Mouse (Mus musculus) forebrain, embryonic 15.5 days (tissue): ENCODE results near the gene Rab15. TPM values are rescaled to one million over a fixed set of nuclear protein-coding genes. Genes with fewer than 3 reads are reported as not detected.
"Not testable (repeated sequence)": the region's sequence is repeated elsewhere in the genome, so short reads cannot be mapped to it uniquely, and the experiment has no call there.

Experiments
- ATAC-seq: fragments of 200-750 bp; cut with Nextera tagmentation; replicated peaks from 2 replicates; pipeline ENCODE4 v1.8.0; 2017; ENCODE audit warnings: mild to moderate bottlenecking, moderate TSS enrichment, moderate library complexity
- H3K27ac ChIP-seq: fragments of 300-500 bp; sonication (generic); replicated peaks from 2 replicates; pipeline ENCODE4 v1.5.1; 2015; ENCODE audit warnings: mild to moderate bottlenecking, inconsistent platforms
- H3K27me3 ChIP-seq: fragments of 300-500 bp; sonication (generic); 2 replicates; pipeline ENCODE4 v1.6.1; 2015; ENCODE audit warnings: inconsistent platforms
- H3K36me3 ChIP-seq: fragments of 300-500 bp; sonication (generic); 2 replicates; pipeline ENCODE4 v1.6.1; 2015; ENCODE audit warnings: mild to moderate bottlenecking, inconsistent platforms
- H3K4me1 ChIP-seq: fragments of 300-500 bp; sonication (generic); 2 replicates; pipeline ENCODE4 v1.6.1; 2015; ENCODE audit warnings: inconsistent platforms
- H3K4me2 ChIP-seq: fragments of 300-500 bp; sonication (generic); replicated peaks from 2 replicates; pipeline ENCODE4 v1.6.1; 2015; ENCODE audit warnings: mild to moderate bottlenecking, inconsistent platforms
- H3K4me3 ChIP-seq: fragments of 300-500 bp; sonication (generic); 2 replicates; pipeline ENCODE4 v1.5.1; 2015; ENCODE audit warnings: mild to moderate bottlenecking, inconsistent platforms
- H3K9ac ChIP-seq: fragments of 300-500 bp; sonication (generic); replicated peaks from 2 replicates; pipeline ENCODE4 v1.6.1; 2015; ENCODE audit warnings: mild to moderate bottlenecking, inconsistent platforms
- H3K9me3 ChIP-seq: fragments of 300-500 bp; sonication (generic); 2 replicates; pipeline ENCODE4 v1.6.1; 2016; ENCODE audit warnings: inconsistent platforms
- WGBS: fragments of 180-500 bp; shearing (Covaris S2); methylation state at CpG from one replicate; pipeline ENCODE4 v1.1.7; 2015; ENCODE audit warnings: mixed read lengths; 5-methylcytosine and 5-hydroxymethylcytosine counted together
- polyA plus RNA-seq: library from polyadenylated mRNA; unstranded; fragments of >200 nt; fragmentation: Nextera tagmentation; extraction: Ambion mirVana; gene quantifications from 2 replicates; pipeline ENCODE4 v1.2.1, GENCODE M21; 2015

Rab15 gene
- polyA plus RNA-seq, 1 experiment from 2014 or later = 26.7 TPM

GRCm38 (mm10) chr12:76795350-76795749 is 27.4 kb downstream of the Rab15 start, which contains the start of gene Gpx2:
TSS of gene Gpx2 (minus strand) at chr12:76795554.
- Histone ChIP-seq H3K9ac (no peak within 1 kb of the TSS), H3K4me3 (no peak within 1 kb of the TSS), H3K4me2 (no peak within 1 kb of the TSS), H3K9me3 (no peaks in the 10 kb centered on the region), H3K4me1 (peaks cover 2% of the 10 kb centered on the region; the same call in 1 of the 2 replicates), H3K36me3 (no peaks in the 10 kb centered on the region), H3K27me3 (no peaks in the 10 kb centered on the region), H3K27ac (no peak within 1 kb of the TSS)
- ATAC-seq = no peak
- WGBS = 73% methylated on average over 5 of the region's 5 CpGs

GRCm38 (mm10) chr12:76792540-76792939 is 30.2 kb downstream of the Rab15 start:
- not testable (repeated sequence) for H3K9me3 ChIP-seq, ATAC-seq, H3K36me3 ChIP-seq, H3K4me1 ChIP-seq, H3K9ac ChIP-seq, H3K27ac ChIP-seq, H3K4me2 ChIP-seq, H3K27me3 ChIP-seq, H3K4me3 ChIP-seq
- WGBS = 59% methylated on average over 14 of the region's 14 CpGs

GRCm38 (mm10) chr12:76790446-76791084 is 32.1 kb downstream of the Rab15 start:
- no peaks in the 10 kb centered on the region for H3K9me3 ChIP-seq
- H3K4me2 ChIP-seq = no peak overlapping the region
- H3K4me1 ChIP-seq = peaks cover 5% of the 10 kb centered on the region; the same call in 1 of the 2 replicates
- no peaks in the 10 kb centered on the region for H3K36me3 ChIP-seq
- no peak overlapping the region for H3K27ac ChIP-seq
- 49% methylated on average over 8 of the region's 8 CpGs for WGBS
- no peaks in the 10 kb centered on the region for H3K27me3 ChIP-seq
- H3K4me3 ChIP-seq = no peak overlapping the region
- no peak for ATAC-seq
- H3K9ac ChIP-seq = no peak overlapping the region

GRCm38 (mm10) chr12:76784056-76784619 is 38.6 kb downstream of the Rab15 start:
- H3K27me3 ChIP-seq = no peaks in the 10 kb centered on the region
- H3K4me2 ChIP-seq = no peak overlapping the region
- no peaks in the 10 kb centered on the region for H3K36me3 ChIP-seq
- 65% methylated on average over 10 of the region's 10 CpGs for WGBS
- no peak overlapping the region for H3K4me3 ChIP-seq
- no peaks in the 10 kb centered on the region for H3K9me3 ChIP-seq
- no peak for ATAC-seq
- H3K27ac ChIP-seq = no peak overlapping the region
- H3K9ac ChIP-seq = no peak overlapping the region
- H3K4me1 ChIP-seq = 0 out of 2 replicates have a peak, but pooled peaks cover 2% of the 10 kb centered on the region

GRCm38 (mm10) chr12:76780639-76781468 is 41.9 kb downstream of the Rab15 start:
- peaks cover 2% of the 10 kb centered on the region; the same call in 1 of the 2 replicates for H3K36me3 ChIP-seq
- no peak overlapping the region for H3K9ac ChIP-seq
- no peaks in the 10 kb centered on the region for H3K9me3 ChIP-seq
- H3K27ac ChIP-seq = peak overlapping the region; percentile 77
- 66% methylated on average over 12 of the region's 12 CpGs for WGBS
- no peak overlapping the region for H3K4me3 ChIP-seq
- H3K27me3 ChIP-seq = no peaks in the 10 kb centered on the region
- no peak overlapping the region for H3K4me2 ChIP-seq
- ATAC-seq = no peak; the same call in 1 of the 2 replicates
- 0 out of 2 replicates have a peak, but pooled peaks cover 2% of the 10 kb centered on the region for H3K4me1 ChIP-seq

GRCm38 (mm10) chr12:76779951-76780350 is 42.8 kb downstream of the Rab15 start:
- Histone ChIP-seq H3K4me2 (no peak overlapping the region), H3K27ac (no peak overlapping the region), H3K9ac (no peak overlapping the region), H3K27me3 (no peaks in the 10 kb centered on the region), H3K36me3 (peaks cover 2% of the 10 kb centered on the region; the same call in 1 of the 2 replicates), H3K4me1 (0 out of 2 replicates have a peak, but pooled peaks cover 2% of the 10 kb centered on the region), H3K9me3 (no peaks in the 10 kb centered on the region), H3K4me3 (no peak overlapping the region)
- 80% methylated on average over 5 of the region's 5 CpGs for WGBS
- no peak for ATAC-seq

GRCm38 (mm10) chr12:76778305-76779083 is 44.2 kb downstream of the Rab15 start:
- 83% methylated on average over 10 of the region's 10 CpGs for WGBS

GRCm38 (mm10) chr12:76777845-76778244 is 44.9 kb downstream of the Rab15 start:
- ATAC-seq = no peak
- no peak overlapping the region for H3K27ac ChIP-seq
- H3K9ac ChIP-seq = no peak overlapping the region
- H3K27me3 ChIP-seq = no peaks in the 10 kb centered on the region
- H3K4me1 ChIP-seq = 0 out of 2 replicates have a peak, but pooled peaks cover 2% of the 10 kb centered on the region
- H3K4me3 ChIP-seq = no peak overlapping the region
- H3K36me3 ChIP-seq = peaks cover 2% of the 10 kb centered on the region; the same call in 1 of the 2 replicates
- H3K9me3 ChIP-seq = no peaks in the 10 kb centered on the region
- no peak overlapping the region for H3K4me2 ChIP-seq

More at GRCm38 (mm10) chr12:76778305-76779083, 44.2 kb downstream of the Rab15 start:
- Histone ChIP-seq H3K9me3 (no peaks in the 10 kb centered on the region), H3K36me3 (peaks cover 2% of the 10 kb centered on the region; the same call in 1 of the 2 replicates), H3K27me3 (no peaks in the 10 kb centered on the region), H3K27ac (no peak overlapping the region), H3K4me3 (no peak overlapping the region), H3K4me1 (0 out of 2 replicates have a peak, but pooled peaks cover 2% of the 10 kb centered on the region), H3K9ac (no peak overlapping the region), H3K4me2 (no peak overlapping the region)
- ATAC-seq = no peak

- Histone ChIP-seq H3K36me3 (peaks cover 2% of the 10 kb centered on the region; the same call in 1 of the 2 replicates), H3K4me3 (no peak overlapping the region), H3K9ac (no peak overlapping the region), H3K4me2 (no peak overlapping the region), H3K4me1 (0 out of 2 replicates have a peak, but pooled peaks cover 2% of the 10 kb centered on the region), H3K27ac (no peak overlapping the region), H3K9me3 (no peaks in the 10 kb centered on the region), H3K27me3 (no peaks in the 10 kb centered on the region)
- ATAC-seq = no peak
- WGBS = 94% methylated on average over 5 of the region's 5 CpGs
Measured at GRCm38 (mm10) chr12:76776898-76777297, 45.8 kb downstream of the Rab15 start.

GRCm38 (mm10) chr12:76775132-76775531 is 47.6 kb downstream of the Rab15 start:
- 67% methylated on average over 4 of the region's 4 CpGs for WGBS
- Histone ChIP-seq H3K27me3 (no peaks in the 10 kb centered on the region), H3K9ac (no peak overlapping the region), H3K4me1 (no peaks in the 10 kb centered on the region), H3K36me3 (peaks cover 2% of the 10 kb centered on the region; the same call in 1 of the 2 replicates), H3K4me2 (no peak overlapping the region), H3K9me3 (no peaks in the 10 kb centered on the region), H3K27ac (no peak overlapping the region), H3K4me3 (no peak overlapping the region)
- no peak for ATAC-seq

- Histone ChIP-seq H3K9ac (no peak overlapping the region), H3K4me1 (no peaks in the 10 kb centered on the region), H3K4me3 (no peak overlapping the region), H3K36me3 (peaks cover 2% of the 10 kb centered on the region; the same call in 1 of the 2 replicates), H3K4me2 (no peak overlapping the region), H3K9me3 (no peaks in the 10 kb centered on the region), H3K27me3 (no peaks in the 10 kb centered on the region), H3K27ac (no peak overlapping the region)
- no peak for ATAC-seq
- whole genome bisulfite sequencing = 89% methylated on average over 3 of the region's 3 CpGs
Measured at GRCm38 (mm10) chr12:76774652-76775051, 48.1 kb downstream of the Rab15 start.
